Mouse (Mus musculus) MEL (cell line): Measurements from ENCODE around the gene Cog7. TPM values are rescaled to one million over a fixed set of nuclear protein-coding genes. Genes with fewer than 3 reads are reported as not detected.

Source experiments
- DNase-seq: peaks from one replicate; pipeline ENCODE4 v3.0.0; 2011; ENCODE audit warnings: low read depth, low spot score
- H3K27ac ChIP-seq: 2 replicates; pipeline ENCODE4 v1.5.1; 2012; ENCODE audit warnings: low read depth, mild to moderate bottlenecking, control low read depth, low read length, moderate library complexity; ENCODE audit not compliant: control insufficient read depth
- H3K27me3 ChIP-seq, 2 experiments: fragments of 150-350 bp in 1 of 2; sonication (generic) in 1 of 2; 2 replicates each; pipeline ENCODE4 v1.6.1; 2012; ENCODE audit warnings: low read length in 2 of 2, mild to moderate bottlenecking in 2 of 2, improper control_type of control experiment in 1 of 2, moderate library complexity in 1 of 2; ENCODE audit not compliant: insufficient read depth in 2 of 2, control insufficient read depth in 1 of 2
- H3K36me3 ChIP-seq, 2 experiments: 2 replicates each; pipeline ENCODE4 v1.6.1; 2012 to 2014; ENCODE audit warnings: low read length in 2 of 2, improper control_type of control experiment in 1 of 2, inconsistent platforms in 1 of 2, mild to moderate bottlenecking in 1 of 2; ENCODE audit not compliant: insufficient read depth in 2 of 2, control insufficient read depth in 1 of 2
- H3K4me1 ChIP-seq, 2 experiments: fragments of 150-350 bp in 1 of 2; sonication (generic) in 1 of 2; 2 replicates each; pipeline ENCODE4 v1.6.1; 2012; ENCODE audit warnings: low read length in 2 of 2, improper control_type of control experiment in 1 of 2, mild to moderate bottlenecking in 1 of 2; ENCODE audit not compliant: insufficient read depth in 2 of 2, control insufficient read depth in 1 of 2
- H3K4me3 ChIP-seq, 2 experiments: fragments of 150-350 bp in 1 of 2; sonication (generic) in 1 of 2; 2 replicates each; pipeline ENCODE4 v1.5.1; 2012; ENCODE audit warnings: low read depth in 2 of 2, low read length in 2 of 2, mild to moderate bottlenecking in 2 of 2, moderate library complexity in 2 of 2, control low read depth in 1 of 2, improper control_type of control experiment in 1 of 2; ENCODE audit not compliant: control insufficient read depth in 1 of 2, insufficient read depth in 1 of 2
- H3K79me2 ChIP-seq: 2 replicates; pipeline ENCODE4 v1.6.1; 2012; ENCODE audit warnings: mild to moderate bottlenecking, low read length, moderate library complexity; ENCODE audit not compliant: control insufficient read depth, poor library complexity, insufficient read depth
- H3K9ac ChIP-seq: 2 replicates; pipeline ENCODE4 v1.6.1; 2012; ENCODE audit warnings: low read depth, mild to moderate bottlenecking, control low read depth, low read length, moderate library complexity; ENCODE audit not compliant: control insufficient read depth, poor library complexity, severe bottlenecking
- H3K9me3 ChIP-seq: fragments of 150-350 bp; sonication (generic); replicated peaks from 2 replicates; pipeline ENCODE4 v1.6.1; 2012; ENCODE audit warnings: mild to moderate bottlenecking, low read length, improper control_type of control experiment, moderate library complexity; ENCODE audit not compliant: insufficient read depth
- CHD1 ChIP-seq: IDR thresholded peaks from 2 replicates; pipeline ENCODE4 v1.6.1; 2012; ENCODE audit warnings: low read depth, mild to moderate bottlenecking, inconsistent platforms, low read length, improper control_type of control experiment
- CHD2 ChIP-seq: IDR thresholded peaks from 2 replicates; pipeline ENCODE4 v1.6.1; 2011; ENCODE audit warnings: low read length, improper control_type of control experiment
- ETS1 ChIP-seq: IDR thresholded peaks from 2 replicates; pipeline ENCODE4 v1.6.1; 2012; ENCODE audit warnings: low read depth, mild to moderate bottlenecking, inconsistent platforms, low read length, improper control_type of control experiment, moderate library complexity
- GABPA ChIP-seq: IDR thresholded peaks from 2 replicates; pipeline ENCODE4 v1.6.1; 2012; ENCODE audit warnings: low read depth, mild to moderate bottlenecking, inconsistent platforms, low read length, improper control_type of control experiment, moderate library complexity
- JUND ChIP-seq: IDR thresholded peaks from 2 replicates; pipeline ENCODE4 v1.6.1; 2011; ENCODE audit warnings: low read depth, mild to moderate bottlenecking, improper control_type of control experiment, low read length
- KAT2A ChIP-seq: conservative IDR thresholded peaks from 2 replicates; pipeline ENCODE4 v1.6.1; 2012; ENCODE audit warnings: low read depth, low read length, improper control_type of control experiment, inconsistent platforms
- MAFK ChIP-seq: IDR thresholded peaks from 2 replicates; pipeline ENCODE4 v1.6.1; 2011; ENCODE audit warnings: low read depth, mild to moderate bottlenecking, low read length, improper control_type of control experiment, borderline replicate concordance
- MAX ChIP-seq: IDR thresholded peaks from 2 replicates; pipeline ENCODE4 v1.6.1; 2011; ENCODE audit warnings: low read length, improper control_type of control experiment
- MEF2A ChIP-seq: IDR thresholded peaks from 2 replicates; pipeline ENCODE4 v1.6.1; 2014; ENCODE audit warnings: low read depth, mild to moderate bottlenecking, inconsistent platforms, low read length, improper control_type of control experiment; ENCODE audit not compliant: poor library complexity, insufficient replicate concordance, severe bottlenecking; ENCODE audit errors: extremely low read depth
- MYB ChIP-seq: IDR thresholded peaks from 2 replicates; pipeline ENCODE4 v1.6.1; 2011; ENCODE audit warnings: mild to moderate bottlenecking, low read depth, low read length, improper control_type of control experiment
- NELFE ChIP-seq: IDR thresholded peaks from 2 replicates; pipeline ENCODE4 v1.6.1; 2011; ENCODE audit warnings: low read depth, low read length, improper control_type of control experiment
- NRF1 ChIP-seq: IDR thresholded peaks from 2 replicates; pipeline ENCODE4 v1.6.1; 2014; ENCODE audit warnings: low read depth, mild to moderate bottlenecking, inconsistent platforms, low read length, improper control_type of control experiment, moderate library complexity; ENCODE audit not compliant: poor library complexity, insufficient read depth, severe bottlenecking
- POLR2A ChIP-seq, 2 experiments: IDR thresholded peaks; 2 replicates each; pipeline ENCODE4 v1.6.1; 2011 to 2012; ENCODE audit warnings: low read length in 2 of 2, mild to moderate bottlenecking in 2 of 2, control low read depth in 1 of 2, improper control_type of control experiment in 1 of 2, low read depth in 1 of 2, moderate library complexity in 1 of 2; ENCODE audit not compliant: control insufficient read depth in 1 of 2, insufficient read depth in 1 of 2, poor library complexity in 1 of 2
- RCOR1 ChIP-seq: IDR thresholded peaks from 2 replicates; pipeline ENCODE4 v1.6.1; 2012; ENCODE audit warnings: low read depth, mild to moderate bottlenecking, inconsistent platforms, low read length, improper control_type of control experiment
- TBP ChIP-seq: IDR thresholded peaks from 2 replicates; pipeline ENCODE4 v1.8.0; 2011; ENCODE audit warnings: low read depth, low read length, improper control_type of control experiment
- USF2 ChIP-seq, 2 experiments: IDR thresholded peaks; 2 replicates each; pipeline ENCODE4 v1.6.1; 2011 to 2012; ENCODE audit warnings: improper control_type of control experiment in 2 of 2, low read length in 2 of 2, borderline replicate concordance in 1 of 2, inconsistent platforms in 1 of 2, low read depth in 1 of 2, mild to moderate bottlenecking in 1 of 2; ENCODE audit not compliant: insufficient read depth in 1 of 2
- ZMIZ1 ChIP-seq: IDR thresholded peaks from 2 replicates; pipeline ENCODE4 v1.6.1; 2012; ENCODE audit warnings: low read depth, mild to moderate bottlenecking, inconsistent platforms, low read length, improper control_type of control experiment, moderate library complexity
- ZNF384 ChIP-seq: IDR thresholded peaks from 2 replicates; pipeline ENCODE4 v1.6.1; 2012; ENCODE audit warnings: low read depth, mild to moderate bottlenecking, inconsistent platforms, low read length, improper control_type of control experiment
- polyA plus RNA-seq, 2 experiments: library from polyadenylated mRNA; stranded (reverse) in 1 of 2; unstranded in 1 of 2; fragments of >175 nt in 1 of 2; fragments of >200 nt in 1 of 2; gene quantifications; 2 replicates each; pipeline versions ENCODE4 v1.2.1 to v1.2.4; 2012; ENCODE audit warnings: low replicate concordance in 2 of 2, low read depth in 1 of 2; ENCODE audit not compliant: insufficient read length in 2 of 2, insufficient read depth in 1 of 2, missing spikeins in 1 of 2
- total RNA-seq: library from RNA; depleted of rRNA; stranded (reverse); fragments of 300-350 nt; gene quantifications from 2 replicates; pipeline ENCODE4 v1.2.3, GENCODE M21; 2012

Gene Cog7
- total and polyA plus RNA-seq, 3 experiments = 17.1 to 21.2 TPM; not detected in 1

DNA sequence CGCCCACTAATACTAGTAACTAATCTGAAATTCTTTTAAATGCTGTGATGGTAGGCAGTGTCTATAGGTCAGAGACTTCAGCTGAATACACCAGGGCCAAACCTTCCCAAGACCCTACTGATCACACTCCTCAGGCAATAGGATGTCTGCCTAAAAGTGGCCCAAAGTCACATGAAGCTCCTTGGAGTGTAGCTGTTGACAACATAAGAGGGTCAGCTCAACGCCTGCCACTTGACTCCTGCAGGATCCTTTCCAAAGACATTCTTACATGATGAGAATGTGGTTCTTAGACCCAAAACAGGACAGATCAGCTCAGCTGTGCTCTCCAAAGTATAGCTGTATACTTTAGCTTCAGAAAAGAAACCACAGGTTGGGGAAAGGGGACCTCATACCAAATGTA is 39.1 kb downstream of the Cog7 start:
- no peaks in the 10 kb centered on the region for H3K9me3 ChIP-seq
- no peaks in the 10 kb centered on the region for H3K27me3 ChIP-seq
- no peak overlapping the region for H3K27ac ChIP-seq
- H3K79me2 ChIP-seq = no peaks in the 10 kb centered on the region
- H3K4me1 ChIP-seq = peaks cover 0 to 9% of the 10 kb centered on the region in 2 experiments; a peak in 2 of 4 replicates
- TF ChIP-seq ZMIZ1 (no peak), CHD1 (no peak), MYB (no peak), MAX (no peak), NRF1 (no peak), USF2 (IDR thresholded peaks at IDR 0.05; ENCODE audit: borderline replicate concordance in 1 of 2, insufficient read depth in 1 of 2, low read depth in 1 of 2, low read length in 2 of 2) (no peak), KAT2A (no peak), TBP (no peak), NELFE (no peak), JUND (no peak), CHD2 (no peak), RCOR1 (no peak), GABPA (no peak)
- H3K9ac ChIP-seq = no peak overlapping the region
- H3K36me3 ChIP-seq = peaks cover 0 to 3% of the 10 kb centered on the region in 2 experiments; a peak in 3 of 4 replicates
- DNase-seq = no peak
- H3K4me3 ChIP-seq = no peak overlapping the region

DNA sequence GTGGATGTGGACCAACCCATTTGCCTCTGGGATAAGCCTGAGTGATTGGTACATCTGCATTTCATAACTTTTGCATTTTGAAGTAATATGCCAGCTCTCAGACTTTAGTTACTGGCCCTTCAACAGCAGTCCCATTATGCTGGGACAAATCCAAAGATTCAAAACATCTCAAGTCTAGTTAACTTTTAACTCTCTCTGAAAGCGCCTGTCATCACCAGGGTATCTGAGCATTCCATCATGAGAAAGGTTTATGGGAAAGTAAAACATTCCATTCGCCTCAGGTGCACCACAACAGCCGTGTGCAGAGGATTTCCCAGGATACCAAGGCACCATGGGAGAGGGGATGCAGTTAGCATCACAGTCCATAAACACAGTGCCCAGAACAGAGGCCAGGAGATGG is 39.9 kb downstream of the Cog7 start:
- Histone ChIP-seq H3K27ac (no peak overlapping the region), H3K79me2 (no peaks in the 10 kb centered on the region), H3K4me3 (no peak overlapping the region), H3K9ac (no peak overlapping the region), H3K9me3 (no peaks in the 10 kb centered on the region), H3K36me3 (peaks cover 0 to 3% of the 10 kb centered on the region in 2 experiments; a peak in 3 of 4 replicates), H3K4me1 (peaks cover 0 to 9% of the 10 kb centered on the region in 2 experiments; a peak in 2 of 4 replicates), H3K27me3 (no peaks in the 10 kb centered on the region)
- no peak for DNase-seq
- TF ChIP-seq KAT2A (no peak), MAX (no peak), RCOR1 (no peak), GABPA (no peak), ETS1 (no peak), MAFK (no peak), MEF2A (no peak), JUND (no peak), POLR2A (IDR thresholded peaks at IDR 0.05; ENCODE audit: control insufficient read depth in 1 of 2, insufficient read depth in 1 of 2, low read depth in 1 of 2, low read length in 2 of 2, poor library complexity in 1 of 2) (no peak), ZNF384 (no peak)
